Mouse (Mus musculus) central nervous system, embryonic 11.5 days (tissue): Measurements from ENCODE around the gene Gm7544. TPM values are rescaled to one million over a fixed set of nuclear protein-coding genes. Genes with fewer than 3 reads are reported as not detected.

Experiments used
- polyA plus RNA-seq: library from polyadenylated mRNA; depleted of rRNA; stranded (reverse); fragments of >200 nt; gene quantifications from 2 replicates; pipeline ENCODE4 v1.2.3, GENCODE M21; 2012; rRNA removed

The Gm7544 gene
- polyA plus RNA-seq: not detected in 2 replicates

DNA sequence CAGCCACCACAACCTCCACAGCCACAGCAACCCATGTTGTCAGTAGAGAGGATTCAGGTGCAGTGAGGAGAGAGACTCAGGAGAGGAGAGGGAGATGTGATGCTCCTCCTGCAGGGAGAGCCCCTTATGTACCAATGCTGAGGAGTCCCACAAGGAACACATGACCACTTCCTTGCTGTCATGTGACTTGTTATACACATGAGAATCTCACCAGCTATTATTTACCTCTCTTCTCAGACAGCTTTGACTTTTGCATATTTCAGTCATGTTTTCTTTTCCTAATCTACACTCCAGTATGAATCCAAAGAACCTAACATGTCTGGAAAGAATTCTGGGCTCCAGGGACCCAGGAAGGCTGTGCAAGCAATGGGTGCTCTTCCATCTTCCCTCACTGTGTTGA, at the start of gene Gm7544:
TSS of gene Gm7544 (minus strand) at position 101 of the 400 bp plus-strand sequence.

DNA sequence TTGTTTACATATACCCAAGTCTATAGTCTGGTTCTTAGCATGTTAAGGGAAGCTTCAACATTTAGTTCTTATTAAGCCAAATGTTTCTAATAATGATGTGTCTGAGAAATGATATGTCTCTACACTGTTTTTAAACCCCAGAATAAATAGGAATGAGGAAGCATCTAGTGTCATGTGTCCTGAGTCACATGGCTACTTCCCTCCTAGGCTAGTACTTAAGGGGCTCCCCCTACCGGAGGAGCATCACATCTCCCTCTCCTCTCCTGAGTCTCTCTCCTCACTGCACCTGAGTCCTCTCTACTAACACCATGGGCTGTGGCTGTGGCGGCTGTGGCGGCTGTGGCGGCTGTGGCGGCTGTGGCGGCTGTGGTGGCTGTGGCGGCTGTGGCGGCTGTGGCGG, 44.5 kb upstream of the Gm7544 start, which contains the start of gene Gm47959:
TSS of gene Gm47959 (plus strand) at position 243 of the 400 bp plus-strand sequence.

DNA sequence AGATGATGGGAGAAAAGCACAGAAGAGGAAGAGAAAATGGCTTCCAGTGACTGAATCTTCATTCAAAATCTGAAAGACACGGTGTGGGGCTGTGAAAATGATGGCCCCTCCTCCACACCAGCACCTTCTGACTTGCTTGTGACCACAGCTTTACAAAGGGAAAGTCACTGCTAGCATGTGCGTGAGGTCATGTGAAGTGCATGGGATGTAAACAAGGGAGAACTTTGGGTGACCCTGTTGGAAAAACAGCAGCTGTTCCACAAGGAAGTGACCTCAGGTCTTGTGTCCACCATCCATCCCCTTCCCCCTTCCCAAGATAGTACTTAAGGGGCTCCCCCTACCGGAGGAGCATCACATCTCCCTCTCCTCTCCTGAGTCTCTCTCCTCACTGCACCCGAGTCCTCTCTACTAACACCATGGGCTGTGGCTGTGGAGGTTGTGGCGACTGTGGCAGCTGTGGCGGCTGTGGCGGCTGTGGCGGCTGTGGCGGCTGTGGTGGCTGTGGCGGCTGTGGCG, 4.1 kb upstream of the Gm7544 start, which contains the start of gene Gm47955:
TSS of gene Gm47955 (plus strand) at position 417 of the 516 bp plus-strand sequence.

DNA sequence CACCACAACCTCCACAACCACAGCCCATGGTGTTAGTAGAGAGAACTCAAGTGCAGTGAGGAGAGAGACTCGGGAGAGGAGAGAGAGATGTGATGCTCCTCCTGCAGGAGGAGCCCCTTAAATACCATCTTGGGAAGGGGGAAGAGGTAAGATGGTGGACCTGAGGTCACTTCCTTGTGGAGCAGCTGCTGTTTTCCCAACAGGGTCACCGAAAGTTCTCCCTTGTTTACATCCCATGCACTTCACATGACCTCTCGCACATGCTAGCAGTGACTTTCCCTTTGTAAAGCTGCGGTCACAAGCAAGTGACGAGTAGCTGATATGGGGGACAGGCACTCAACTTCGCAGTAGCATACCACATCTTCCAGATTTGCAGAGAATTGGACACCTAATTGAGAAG, 12.5 kb downstream of the Gm7544 start, which contains the start of gene A030003K21Rik:
TSS of gene A030003K21Rik (minus strand) at position 94 of the 400 bp plus-strand sequence.

DNA sequence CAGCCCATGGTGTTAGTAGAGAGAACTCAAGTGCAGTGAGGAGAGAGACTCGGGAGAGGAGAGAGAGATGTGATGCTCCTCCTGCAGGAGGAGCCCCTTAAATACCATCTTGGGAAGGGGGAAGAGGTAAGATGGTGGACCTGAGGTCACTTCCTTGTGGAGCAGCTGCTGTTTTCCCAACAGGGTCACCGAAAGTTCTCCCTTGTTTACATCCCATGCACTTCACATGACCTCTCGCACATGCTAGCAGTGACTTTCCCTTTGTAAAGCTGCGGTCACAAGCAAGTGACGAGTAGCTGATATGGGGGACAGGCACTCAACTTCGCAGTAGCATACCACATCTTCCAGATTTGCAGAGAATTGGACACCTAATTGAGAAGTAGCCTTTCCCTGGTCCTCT, 24.5 kb downstream of the Gm7544 start, which contains the start of gene Gm6217:
TSS of gene Gm6217 (minus strand) at position 74 of the 400 bp plus-strand sequence.

DNA sequence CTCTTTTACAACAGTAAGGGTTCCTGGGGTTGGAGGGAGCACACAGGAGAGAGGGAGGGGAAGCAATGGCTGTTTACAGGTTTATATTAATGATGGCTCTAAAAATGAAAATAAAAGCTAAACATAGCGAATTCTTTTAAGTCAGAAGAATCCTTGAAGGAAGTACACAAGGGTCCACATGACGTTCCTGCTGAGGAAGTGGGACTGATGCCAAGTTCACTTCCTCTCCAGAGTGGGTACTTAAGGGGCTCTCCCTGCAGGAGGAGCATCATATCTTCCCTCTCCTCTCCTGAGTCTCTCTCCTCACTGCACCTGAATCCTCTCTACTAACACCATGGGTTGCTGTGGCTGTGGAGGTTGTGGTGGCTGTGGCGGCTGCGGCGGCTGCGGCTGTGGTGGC, 31.2 kb downstream of the Gm7544 start, which contains the start of gene A030014E15Rik:
TSS of gene A030014E15Rik (plus strand) at position 268 of the 400 bp plus-strand sequence.

DNA sequence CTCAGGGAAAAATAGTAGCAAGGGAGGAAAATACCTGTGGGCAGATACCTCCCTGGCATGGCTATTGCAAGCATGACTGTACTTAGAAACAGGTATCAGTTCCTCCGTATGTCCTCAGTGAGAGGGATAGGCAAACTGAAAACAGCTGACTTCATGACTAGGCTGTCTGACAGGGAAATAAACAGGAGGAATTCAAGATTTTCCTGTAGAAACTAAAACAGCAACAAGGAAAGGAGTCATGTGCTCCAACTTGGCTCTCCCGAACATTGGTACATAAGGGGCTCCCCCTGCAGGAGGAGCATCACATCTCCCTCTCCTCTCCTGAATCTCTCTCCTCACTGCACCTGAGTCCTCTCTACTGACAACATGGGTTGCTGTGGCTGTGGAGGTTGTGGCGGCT, 42.8 kb downstream of the Gm7544 start, which contains the start of gene A030005L19Rik:
TSS of gene A030005L19Rik (plus strand) at position 301 of the 400 bp plus-strand sequence.

Other genes with a start within 250 kb of the Gm7544 start
- 121 and 203 TPM in 2 replicates for gene Mff, start 231.1 kb downstream of the Gm7544 start, polyA plus RNA-seq
- not detected in 2 replicates for gene Tm4sf20, start 187.6 kb downstream of the Gm7544 start, polyA plus RNA-seq
- not detected in 2 replicates for gene Gm47791, start 184.8 kb downstream of the Gm7544 start, polyA plus RNA-seq
- 32.4 and 50.4 TPM in 2 replicates for gene Agfg1, start 116.5 kb downstream of the Gm7544 start, polyA plus RNA-seq
- 1.8 and 2.1 TPM in 2 replicates for gene A030005L19Rik, start 42.7 kb downstream of the Gm7544 start, polyA plus RNA-seq
- 0.06 and 0.14 TPM in 2 replicates for gene A030014E15Rik, start 31.1 kb downstream of the Gm7544 start, polyA plus RNA-seq
- gene Gm6217, start 24.6 kb downstream of the Gm7544 start, polyA plus RNA-seq: not detected in 2 replicates
- not detected in 2 replicates for gene A030003K21Rik, start 12.6 kb downstream of the Gm7544 start, polyA plus RNA-seq
- gene Gm47955, start 4.3 kb upstream of the Gm7544 start, polyA plus RNA-seq: not detected in 2 replicates
- not detected in 2 replicates for gene Gm47959, start 44.5 kb upstream of the Gm7544 start, polyA plus RNA-seq
- gene Slc19a3, start 82.4 kb upstream of the Gm7544 start, polyA plus RNA-seq: 0.44 and 0.73 TPM in 2 replicates
- gene Krtap28-10, start 86.5 kb upstream of the Gm7544 start, polyA plus RNA-seq: not detected in 2 replicates
- gene Gm47969, start 88.9 kb upstream of the Gm7544 start, polyA plus RNA-seq: not detected in 2 replicates
- not detected in 2 replicates for gene A030005K14Rik, start 103.4 kb upstream of the Gm7544 start, polyA plus RNA-seq
- gene Krtap28-13, start 104.9 kb upstream of the Gm7544 start, polyA plus RNA-seq: not detected in 2 replicates
- gene Ccl20, start 160.8 kb upstream of the Gm7544 start, polyA plus RNA-seq: not detected in 2 replicates
- 0.40 and 0.55 TPM in 2 replicates for gene Daw1, start 203.7 kb upstream of the Gm7544 start, polyA plus RNA-seq